Mouse (Mus musculus) hindbrain, postnatal 0 days (tissue): ENCODE results near the gene Ifnl2. TPM values are rescaled to one million over a fixed set of nuclear protein-coding genes. Genes with fewer than 3 reads are reported as not detected.
"Not testable (repeated sequence)": the region's sequence is repeated elsewhere in the genome, so short reads cannot be mapped to it uniquely, and the experiment has no call there.

ENCODE experiments used
- ATAC-seq: fragments of 200-750 bp; cut with Nextera tagmentation; 2 replicates; pipeline ENCODE4 v1.8.0; 2017; ENCODE audit warnings: mild to moderate bottlenecking, moderate TSS enrichment, moderate library complexity
- DNase-seq: peaks from one replicate; pipeline ENCODE4 v3.0.0-alpha.2; 2015; ENCODE audit warnings: low spot score
- H3K27ac ChIP-seq: fragments of 300-500 bp; sonication (generic); 2 replicates; pipeline ENCODE4 v1.5.1; 2014; ENCODE audit warnings: mild to moderate bottlenecking
- H3K27me3 ChIP-seq: fragments of 300-500 bp; sonication (generic); 2 replicates; pipeline ENCODE4 v1.6.1; 2014; ENCODE audit warnings: low read length, mixed read lengths; ENCODE audit not compliant: insufficient read depth
- H3K36me3 ChIP-seq: fragments of 300-500 bp; sonication (generic); 2 replicates; pipeline ENCODE4 v1.6.1; 2014; ENCODE audit warnings: low read length, mixed read lengths; ENCODE audit not compliant: insufficient read depth
- H3K4me1 ChIP-seq: fragments of 300-500 bp; sonication (generic); 2 replicates; pipeline ENCODE4 v1.6.1; 2014; ENCODE audit warnings: antibody characterized with exemption, low read length, mixed read lengths; ENCODE audit not compliant: insufficient read depth
- H3K4me2 ChIP-seq: fragments of 300-500 bp; sonication (generic); 2 replicates; pipeline ENCODE4 v1.6.1; 2014; ENCODE audit warnings: low read depth, mild to moderate bottlenecking, low read length, moderate library complexity, mixed read lengths
- H3K4me3 ChIP-seq: fragments of 300-500 bp; sonication (generic); 2 replicates; pipeline ENCODE4 v1.5.1; 2014; ENCODE audit warnings: low read length
- H3K9ac ChIP-seq: fragments of 300-500 bp; sonication (generic); replicated peaks from 2 replicates; pipeline ENCODE4 v1.6.1; 2014; ENCODE audit warnings: mild to moderate bottlenecking, low read length, moderate library complexity, mixed read lengths
- H3K9me3 ChIP-seq: fragments of 300-500 bp; sonication (generic); 2 replicates; pipeline ENCODE4 v1.6.1; 2016; ENCODE audit warnings: low read length, mixed read lengths
- CTCF ChIP-seq: IDR thresholded peaks from 2 replicates; pipeline ENCODE4 v1.5.1; 2016; ENCODE audit warnings: antibody characterized with exemption, control low read depth, low read depth
- WGBS: fragments of 180-500 bp; shearing (Covaris S2); extraction: QIAGEN DNeasy Blood & Tissue Kit; methylation state at CpG from one replicate; pipeline ENCODE4 v1.1.7; 2014; 5-methylcytosine and 5-hydroxymethylcytosine counted together
- polyA plus RNA-seq: library from polyadenylated mRNA; unstranded; fragments of >200 nt; fragmentation: Nextera tagmentation; extraction: Ambion mirVana; gene quantifications from 2 replicates; pipeline ENCODE4 v1.2.1, GENCODE M21; 2015
- total RNA-seq: library from RNA; depleted of rRNA; stranded (reverse); fragments of >200 nt; gene quantifications from 2 replicates; pipeline ENCODE4 v1.2.3, GENCODE M21; 2014

Ifnl2 gene
- total and polyA plus RNA-seq, 2 experiments from 2014 or later = not detected

- ATAC-seq (no peak), DNase-seq (no peak)
- H3K27ac ChIP-seq = no peak overlapping the region
Measured at GRCm38 (mm10) chr7:28532005-28532404, 21.8 kb upstream of the Ifnl2 start.

GRCm38 (mm10) chr7:28527922-28528719, 17.9 kb upstream of the Ifnl2 start:
- Histone ChIP-seq H3K27ac (no peak overlapping the region), H3K9me3 (no peaks in the 10 kb centered on the region), H3K4me1 (no peaks in the 10 kb centered on the region), H3K9ac (no peak overlapping the region), H3K27me3 (no peaks in the 10 kb centered on the region), H3K4me3 (no peak overlapping the region), H3K4me2 (no peak overlapping the region), H3K36me3 (no peaks in the 10 kb centered on the region)
- TF ChIP-seq CTCF = peak; percentile 76
- WGBS = 9% methylated on average over 19 of the region's 19 CpGs
- DNase-seq = peak; percentile 68
- ATAC-seq = peak; percentile 49; the same call in 1 of the 2 replicates

More at GRCm38 (mm10) chr7:28532005-28532404, 21.8 kb upstream of the Ifnl2 start:
- no peak overlapping the region for H3K9ac ChIP-seq
- WGBS = 76% methylated on average over 8 of the region's 8 CpGs
- no peak overlapping the region for H3K4me3 ChIP-seq
- TF ChIP-seq CTCF = no peak
- no peaks in the 10 kb centered on the region for H3K4me1 ChIP-seq
- H3K27me3 ChIP-seq = no peaks in the 10 kb centered on the region
- H3K4me2 ChIP-seq = no peak overlapping the region
- no peaks in the 10 kb centered on the region for H3K9me3 ChIP-seq
- no peaks in the 10 kb centered on the region for H3K36me3 ChIP-seq

GRCm38 (mm10) chr7:28522536-28522935, 12.3 kb upstream of the Ifnl2 start, which contains the start of gene Ifnl3:
Gene Ifnl3, plus strand, starts transcription at chr7:28522836.
- not testable (repeated sequence) for H3K27ac ChIP-seq, H3K4me3 ChIP-seq, DNase-seq

GRCm38 (mm10) chr7:28511441-28511840, 1.2 kb upstream of the Ifnl2 start:
- TF ChIP-seq CTCF = no peak
- ATAC-seq = no peak
- 68% methylated on average over 8 of the region's 8 CpGs for WGBS
- DNase-seq = no peak
- Histone ChIP-seq H3K9ac (no peak overlapping the region), H3K27me3 (no peaks in the 10 kb centered on the region), H3K36me3 (no peaks in the 10 kb centered on the region), H3K9me3 (no peaks in the 10 kb centered on the region), H3K4me1 (no peaks in the 10 kb centered on the region), H3K4me2 (no peak overlapping the region), H3K4me3 (no peak overlapping the region), H3K27ac (no peak overlapping the region)

More at GRCm38 (mm10) chr7:28522536-28522935, 12.3 kb upstream of the Ifnl2 start, which contains the start of gene Ifnl3:
- not testable (repeated sequence) for H3K4me2 ChIP-seq, H3K27me3 ChIP-seq, ATAC-seq, H3K4me1 ChIP-seq, H3K36me3 ChIP-seq, H3K9ac ChIP-seq, H3K9me3 ChIP-seq
- WGBS = 69% methylated on average over 5 of the region's 6 CpGs

GRCm38 (mm10) chr7:28509121-28509520, 1.1 kb downstream of the Ifnl2 start:
- ATAC-seq, H3K4me2 ChIP-seq, H3K9me3 ChIP-seq, H3K4me3 ChIP-seq, DNase-seq, H3K36me3 ChIP-seq, H3K9ac ChIP-seq, H3K27ac ChIP-seq, H3K27me3 ChIP-seq, H3K4me1 ChIP-seq: not testable (repeated sequence)
- no CpG with 5 or more reads among the region's 2 CpGs for WGBS

GRCm38 (mm10) chr7:28505585-28505984, 4.7 kb downstream of the Ifnl2 start:
- Histone ChIP-seq H3K27me3 (no peaks in the 10 kb centered on the region), H3K9me3 (0 out of 2 replicates have a peak, but pooled peaks cover 3% of the 10 kb centered on the region), H3K4me1 (no peaks in the 10 kb centered on the region), H3K4me2 (no peak overlapping the region), H3K27ac (no peak overlapping the region), H3K36me3 (no peaks in the 10 kb centered on the region), H3K4me3 (no peak overlapping the region), H3K9ac (no peak overlapping the region)
- TF ChIP-seq CTCF = no peak
- WGBS = 11% methylated on average over 5 of the region's 5 CpGs
- ATAC-seq = no peak
- no peak for DNase-seq

- WGBS = 70% methylated on average over 11 of the region's 11 CpGs
- no peaks in the 10 kb centered on the region for H3K27me3 ChIP-seq
- H3K27ac ChIP-seq = no peak overlapping the region
- no peaks in the 10 kb centered on the region for H3K9me3 ChIP-seq
- TF ChIP-seq CTCF = no peak
- no peak overlapping the region for H3K9ac ChIP-seq
- H3K4me2 ChIP-seq = no peak overlapping the region
- no peak overlapping the region for H3K4me3 ChIP-seq
- no peak for DNase-seq
- H3K36me3 ChIP-seq = no peaks in the 10 kb centered on the region
- ATAC-seq = no peak
- H3K4me1 ChIP-seq = no peaks in the 10 kb centered on the region
Measured at GRCm38 (mm10) chr7:28495426-28495825, 14.8 kb downstream of the Ifnl2 start.
